Mouse (Mus musculus): Measurements from ENCODE around the gene Kif5c.

DNA sequence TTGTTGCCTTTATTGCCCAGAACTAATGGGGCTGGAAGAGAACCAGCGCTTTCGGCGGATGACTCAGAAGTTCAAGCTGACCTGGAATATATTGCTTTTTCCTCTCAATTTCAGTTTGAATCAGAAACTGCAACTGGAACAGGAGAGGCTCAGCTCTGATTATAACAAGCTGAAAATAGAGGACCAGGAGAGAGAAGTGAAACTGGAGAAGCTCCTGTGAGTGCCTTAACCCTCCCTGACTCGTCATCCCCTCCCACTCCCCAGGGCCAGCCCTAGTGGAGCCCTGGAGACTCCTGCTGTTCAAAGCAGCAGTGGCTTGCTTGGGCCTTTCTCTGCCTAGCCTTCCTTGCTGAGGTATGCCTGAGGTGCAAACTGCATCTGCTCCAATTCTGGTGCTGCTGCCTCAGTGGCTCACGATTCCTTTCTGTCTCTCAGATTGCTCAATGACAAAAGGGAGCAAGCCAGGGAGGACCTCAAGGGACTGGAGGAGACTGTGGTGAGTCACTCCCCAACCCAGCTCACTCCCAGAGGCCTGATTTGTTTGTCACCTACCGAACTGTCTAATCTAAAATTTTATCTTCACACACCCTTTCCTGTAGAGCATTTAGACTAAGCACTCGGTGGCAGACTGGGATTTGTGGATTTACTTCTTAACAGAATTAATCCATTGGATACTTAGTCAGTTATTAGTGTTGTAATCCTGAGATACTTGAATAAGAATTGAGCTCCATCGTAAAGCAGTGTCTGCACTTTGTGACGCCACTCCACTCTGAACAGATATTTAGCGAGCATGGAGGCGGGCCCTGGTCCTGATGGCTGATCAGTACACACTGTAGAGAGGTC is 125.4 kb downstream of the Kif5c start:
- no peak for TF ChIP-seq CTCF (IDR thresholded peaks at IDR 0.05; ENCODE audit: insufficient read depth, low read depth, low read length)
- no peak for TF ChIP-seq POLR2A (IDR thresholded peaks at IDR 0.05; ENCODE audit: insufficient read depth, low read depth, low read length)

Data from olfactory bulb, adult 2 months (tissue).